Mouse (Mus musculus) megakaryocyte, embryonic 14.5 days (primary cell): ENCODE results near the gene Id1.

Experiments
- FLI1 ChIP-seq: IDR thresholded peaks from 2 replicates; pipeline ENCODE4 v1.6.1; 2012; ENCODE audit warnings: low read length, inconsistent platforms, mixed read lengths
- GATA1 ChIP-seq: IDR thresholded peaks from 3 replicates; pipeline ENCODE4 v1.6.1; 2012; ENCODE audit warnings: mixed read lengths, low read length, inconsistent platforms, borderline replicate concordance

DNA sequence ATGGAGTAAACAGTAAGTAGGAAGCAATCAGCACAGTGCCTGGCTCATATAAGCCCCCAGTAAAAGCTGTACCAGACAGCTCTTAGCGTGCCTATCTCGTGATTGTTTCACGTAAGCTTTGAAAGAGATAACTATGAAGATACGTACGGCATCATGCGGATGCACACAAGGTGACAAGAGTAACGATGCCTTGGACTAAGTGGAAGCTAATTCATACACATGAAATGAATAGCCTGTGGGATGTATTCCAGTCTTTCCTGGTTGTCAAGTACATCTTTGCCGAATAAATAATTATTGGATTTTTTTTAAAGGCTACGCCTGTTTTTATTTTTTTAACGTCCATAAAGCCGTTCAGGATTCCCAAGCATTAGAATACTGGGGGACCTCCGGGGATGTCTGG is 49.7 kb upstream of the Id1 start:
- TF ChIP-seq FLI1 (no peak), GATA1 (no peak)
